Mouse (Mus musculus): ENCODE measurements around the gene Gstz1.

- TF ChIP-seq POLR2A (IDR thresholded peaks at IDR 0.05; ENCODE audit: extremely low read depth, insufficient read depth, low read length) (no peak), CTCF (IDR thresholded peaks at IDR 0.05; ENCODE audit: extremely low read depth, insufficient read depth, low read length) (no peak)
Measured at GRCm38 (mm10) chr12:87107357-87107977, 39.5 kb upstream of the Gstz1 start.
